Mouse (Mus musculus): ENCODE results near the gene Gm11127. TPM values are rescaled to one million over a fixed set of nuclear protein-coding genes. Genes with fewer than 3 reads are reported as not detected.
"Not testable (repeated sequence)": the region's sequence is repeated elsewhere in the genome, so short reads cannot be mapped to it uniquely, and the experiment has no call there.

Gene Gm11127
- total RNA-seq, 2 experiments from 2014 or later: not detected

DNA sequence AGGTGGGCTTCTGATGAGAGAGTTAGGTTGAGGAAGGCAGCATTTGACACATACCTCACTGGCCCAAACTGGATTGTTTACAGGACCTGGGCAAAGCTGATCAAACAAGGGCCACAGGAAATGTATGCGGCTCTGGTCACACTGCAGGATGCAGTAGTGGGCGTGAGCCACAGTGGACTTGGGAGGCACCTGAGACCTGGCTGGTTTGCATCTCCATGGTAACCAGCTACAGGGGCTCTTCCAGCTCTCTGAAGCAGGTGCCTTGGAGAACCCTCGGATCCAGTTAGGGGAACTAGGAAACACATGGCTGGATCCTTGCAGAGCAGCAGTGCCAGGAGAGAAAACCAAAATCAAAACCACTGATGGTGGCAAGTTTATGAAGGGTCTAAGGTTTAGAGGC is 23.6 kb downstream of the Gm11127 start:
- ATAC-seq (replicated peaks; ENCODE audit: low FRiP score, low TSS enrichment, poor library complexity, severe bottlenecking): not testable (repeated sequence)

DNA sequence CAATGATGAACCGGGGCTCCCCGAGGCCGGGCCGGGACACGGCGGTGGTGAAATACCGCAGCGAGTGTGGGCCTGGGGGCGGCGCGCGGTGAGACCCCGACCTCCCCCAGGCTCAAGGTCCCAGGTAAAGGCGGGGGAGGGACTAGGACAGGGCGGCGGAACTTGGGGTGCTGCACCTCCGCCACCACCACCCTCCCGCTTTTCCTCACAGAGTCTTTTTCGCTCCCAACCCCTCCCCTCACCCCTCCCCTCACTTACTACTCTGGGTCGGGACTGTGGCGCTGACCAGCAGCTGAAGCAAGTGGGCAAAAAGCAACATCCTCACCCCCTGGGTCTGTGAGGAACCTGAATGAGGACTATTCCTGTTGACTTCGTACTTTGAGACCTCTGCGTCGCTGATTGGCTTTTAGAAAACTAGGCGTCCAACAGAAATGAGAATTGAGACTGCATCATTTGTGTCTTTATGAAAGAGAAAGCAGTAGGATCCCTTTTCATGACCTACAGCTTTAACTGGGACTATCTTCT is 25.8 kb downstream of the Gm11127 start, which contains the start of gene H2-T23:
TSS of gene H2-T23 (minus strand) at position 505 of the 525 bp plus-strand sequence.
- peak; percentile 71 for ATAC-seq (replicated peaks; ENCODE audit: low FRiP score, low TSS enrichment, poor library complexity, severe bottlenecking)

DNA sequence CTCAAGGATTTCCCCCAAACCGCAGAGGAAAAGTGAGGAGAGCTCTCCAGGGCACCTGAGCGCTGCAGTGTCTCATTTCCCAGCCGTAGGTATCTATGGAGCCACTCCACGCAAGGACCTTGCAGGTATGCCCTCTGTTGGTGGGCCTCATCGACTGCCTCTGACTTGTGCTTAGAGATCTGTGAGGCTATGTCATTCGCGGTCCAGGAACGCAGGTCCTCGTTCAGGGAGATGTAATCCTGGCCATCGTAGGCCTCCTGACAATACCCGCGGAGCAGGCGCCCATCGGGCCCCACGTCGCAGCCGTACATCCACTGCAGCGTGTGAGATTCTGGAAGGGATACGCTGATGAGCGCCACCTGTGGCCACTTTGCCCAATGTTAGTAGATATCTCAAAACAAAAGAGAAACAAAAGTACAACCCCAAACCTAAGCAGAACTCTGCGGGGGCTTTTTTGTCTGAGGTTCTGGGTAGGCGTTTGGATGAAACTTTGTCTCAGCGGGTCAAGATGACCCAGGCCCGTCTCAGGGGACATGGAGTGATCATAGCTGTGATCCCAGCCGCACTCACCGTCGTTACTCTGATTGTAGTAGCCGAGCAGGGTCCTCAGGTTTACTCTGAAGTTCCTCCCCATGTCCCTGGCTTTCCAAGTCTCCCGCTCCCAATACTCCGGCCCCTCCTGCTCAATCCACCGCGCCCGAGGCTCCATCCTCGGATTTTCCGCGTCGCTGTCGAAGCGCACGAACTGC is 26.4 kb downstream of the Gm11127 start:
- ATAC-seq (replicated peaks; ENCODE audit: low FRiP score, low TSS enrichment, poor library complexity, severe bottlenecking): peak; percentile 77

DNA sequence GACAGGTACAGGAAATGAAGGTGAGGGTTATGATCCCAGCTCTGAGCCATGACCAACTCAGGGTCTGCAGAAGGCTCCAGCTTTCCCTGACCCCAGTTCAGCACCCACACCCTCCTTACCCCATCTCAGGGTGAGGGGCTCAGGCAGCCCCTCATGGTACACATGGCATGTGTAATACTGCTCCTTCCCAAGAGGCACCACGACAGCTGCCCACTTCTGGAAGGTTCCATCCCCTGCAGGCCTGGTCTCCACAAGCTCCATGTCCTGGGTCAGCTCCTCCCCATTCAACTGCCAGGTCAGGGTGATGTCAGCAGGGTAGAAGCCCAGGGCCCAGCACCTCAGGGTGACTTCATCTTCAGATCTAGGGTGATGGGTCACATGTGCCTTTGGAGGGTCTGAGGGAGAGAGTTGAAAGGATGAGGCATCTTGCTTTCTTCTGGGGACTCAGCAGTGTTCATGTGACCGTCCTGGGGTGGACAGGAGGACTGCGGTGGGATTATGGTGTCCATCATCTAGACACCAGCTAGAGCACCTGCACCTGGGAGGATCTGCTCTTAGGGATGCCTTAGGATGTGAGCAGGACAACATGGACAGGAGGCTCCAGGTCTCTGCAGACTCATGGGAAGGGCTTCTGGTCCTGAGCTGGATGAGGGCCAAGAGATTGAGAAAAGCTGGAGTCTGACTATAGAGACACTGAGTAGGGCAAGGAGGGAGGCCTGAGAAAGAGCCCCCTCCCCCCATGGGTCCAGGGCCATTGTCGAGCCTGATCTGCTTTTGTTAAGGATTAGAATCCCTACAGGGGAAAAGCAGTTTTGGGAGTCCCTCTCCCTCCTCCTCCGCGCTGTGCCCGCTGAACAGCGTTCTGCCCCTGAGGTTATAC is 27.2 kb downstream of the Gm11127 start:
- ATAC-seq (replicated peaks; ENCODE audit: low FRiP score, low TSS enrichment, poor library complexity, severe bottlenecking): not testable (repeated sequence)

DNA sequence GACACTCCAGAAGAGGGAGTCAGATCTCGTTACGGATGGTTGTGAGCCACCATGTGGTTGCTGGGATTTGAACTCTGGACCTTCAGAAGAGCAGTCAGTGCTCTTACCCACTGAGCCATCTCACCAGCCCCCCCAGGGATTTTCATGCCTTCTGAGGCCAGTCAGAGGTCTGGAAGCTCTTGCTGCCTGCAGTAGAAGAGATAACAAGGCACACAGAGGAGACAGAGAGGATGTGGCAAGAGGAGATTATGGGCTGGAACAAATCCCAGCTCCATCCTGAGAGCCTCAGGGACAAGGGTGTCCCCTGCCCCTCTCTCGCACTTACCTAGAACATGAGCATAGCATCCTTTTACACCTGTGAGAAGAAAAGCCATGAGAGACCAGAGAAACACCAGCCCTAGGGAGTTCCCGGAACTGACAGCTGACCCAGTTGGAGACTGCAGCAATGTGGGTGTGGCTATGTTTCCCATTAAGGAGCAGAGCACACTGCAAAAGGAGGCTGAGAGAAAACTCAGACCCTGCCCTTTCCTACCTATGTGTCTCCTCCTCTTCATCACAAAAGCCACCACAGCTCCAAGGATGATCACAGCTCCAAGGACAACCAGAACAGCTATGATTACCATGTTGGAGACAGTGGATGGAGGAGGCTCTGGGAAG is 28.0 kb downstream of the Gm11127 start:
- peak; percentile 80 for ATAC-seq (replicated peaks; ENCODE audit: low FRiP score, low TSS enrichment, poor library complexity, severe bottlenecking)

DNA sequence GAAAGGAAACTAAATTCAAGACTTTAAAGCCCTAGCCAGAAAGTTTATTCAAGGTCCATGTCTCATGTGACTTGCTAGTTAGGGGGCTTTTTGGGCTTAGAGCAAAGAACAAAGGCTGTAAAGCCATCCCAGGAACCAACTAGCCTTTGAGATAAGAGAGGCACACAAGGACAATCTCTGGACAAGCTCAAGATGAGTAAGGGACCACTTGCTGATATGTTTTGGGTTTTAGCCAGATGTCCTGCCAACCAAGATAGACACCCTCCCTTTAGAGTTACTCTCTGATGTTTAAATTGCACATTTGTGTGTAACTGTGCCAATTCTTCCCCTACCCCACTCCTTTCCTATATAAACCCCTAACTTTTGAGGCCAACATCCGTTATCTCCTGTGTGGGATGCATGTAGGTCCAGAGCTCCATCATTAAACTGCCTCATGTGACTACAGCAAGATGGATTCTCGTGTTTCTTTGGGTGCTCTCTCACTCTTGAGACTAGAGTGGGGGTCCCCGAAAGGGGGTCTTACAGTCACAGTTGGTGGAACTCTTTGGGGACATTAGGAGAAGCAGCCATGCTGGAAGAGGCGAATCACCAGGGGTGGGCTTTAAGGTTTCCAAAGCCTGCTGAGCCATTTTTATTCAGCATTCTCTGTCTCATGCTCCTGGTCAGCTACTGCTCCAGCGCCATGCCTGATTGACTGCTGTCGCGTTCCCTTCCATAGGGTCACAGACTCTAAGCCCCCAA is 29.1 kb downstream of the Gm11127 start:
- ATAC-seq (replicated peaks; ENCODE audit: low FRiP score, low TSS enrichment, poor library complexity, severe bottlenecking): no peak

DNA sequence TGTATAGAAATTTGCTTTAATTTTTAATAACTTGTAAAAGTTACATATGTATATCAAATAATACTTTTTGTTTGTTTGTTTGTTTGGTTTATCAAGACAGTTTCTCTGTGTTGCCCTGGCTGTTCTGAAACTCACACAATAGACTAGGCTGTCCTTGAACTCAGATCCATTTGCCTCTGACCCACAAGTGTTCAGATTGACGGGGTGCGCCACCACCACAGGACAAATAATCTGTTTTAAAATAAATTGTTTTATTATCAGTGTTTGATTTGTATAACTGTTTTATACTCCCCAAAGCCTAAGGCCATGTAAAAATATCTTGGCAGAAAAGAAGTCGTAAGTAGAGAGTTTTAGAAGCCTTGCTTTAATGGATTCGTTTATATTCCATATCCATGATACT is 30.5 kb downstream of the Gm11127 start:
- no peak for ATAC-seq (replicated peaks; ENCODE audit: low FRiP score, low TSS enrichment, poor library complexity, severe bottlenecking)

DNA sequence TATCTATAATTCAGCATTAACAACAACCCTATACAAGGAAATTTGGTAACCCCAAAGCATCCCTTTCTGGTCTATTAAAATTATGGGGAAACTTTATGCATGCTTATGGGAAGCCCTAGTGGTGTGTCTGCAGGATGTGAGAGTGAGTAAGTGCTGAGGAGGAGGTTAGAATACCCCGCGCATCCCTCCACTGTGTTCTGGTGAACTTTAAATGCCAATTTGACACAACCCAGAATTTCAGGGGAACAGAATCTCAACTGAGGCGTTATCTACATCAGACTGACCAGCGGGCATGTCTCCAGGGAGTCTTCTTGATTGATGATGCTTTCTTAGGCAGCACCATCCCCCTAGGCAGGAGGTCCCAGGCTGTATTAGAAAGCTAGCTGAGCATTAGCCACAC is 32.3 kb downstream of the Gm11127 start:
- no peak for ATAC-seq (replicated peaks; ENCODE audit: low FRiP score, low TSS enrichment, poor library complexity, severe bottlenecking)

DNA sequence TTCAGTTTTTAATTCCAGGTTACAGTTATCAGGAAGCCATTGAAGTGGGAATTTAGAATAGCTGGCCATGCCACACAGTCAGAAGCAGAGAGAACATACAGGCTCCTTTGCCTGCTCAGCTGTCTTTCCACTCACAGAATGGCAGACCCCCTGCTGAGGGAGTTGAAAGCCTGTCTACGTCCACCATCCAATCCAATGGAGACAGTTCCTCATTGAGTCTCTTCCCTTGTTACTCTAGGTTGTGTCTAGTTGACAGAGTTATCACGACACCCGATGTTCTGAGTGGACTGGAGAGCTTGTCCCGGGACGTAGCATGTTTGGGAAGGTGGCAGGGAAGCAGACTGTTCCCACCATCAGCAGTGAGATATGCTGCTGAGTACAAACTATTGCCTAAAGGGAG is 33.0 kb downstream of the Gm11127 start:
- no peak for ATAC-seq (replicated peaks; ENCODE audit: low FRiP score, low TSS enrichment, poor library complexity, severe bottlenecking)

DNA sequence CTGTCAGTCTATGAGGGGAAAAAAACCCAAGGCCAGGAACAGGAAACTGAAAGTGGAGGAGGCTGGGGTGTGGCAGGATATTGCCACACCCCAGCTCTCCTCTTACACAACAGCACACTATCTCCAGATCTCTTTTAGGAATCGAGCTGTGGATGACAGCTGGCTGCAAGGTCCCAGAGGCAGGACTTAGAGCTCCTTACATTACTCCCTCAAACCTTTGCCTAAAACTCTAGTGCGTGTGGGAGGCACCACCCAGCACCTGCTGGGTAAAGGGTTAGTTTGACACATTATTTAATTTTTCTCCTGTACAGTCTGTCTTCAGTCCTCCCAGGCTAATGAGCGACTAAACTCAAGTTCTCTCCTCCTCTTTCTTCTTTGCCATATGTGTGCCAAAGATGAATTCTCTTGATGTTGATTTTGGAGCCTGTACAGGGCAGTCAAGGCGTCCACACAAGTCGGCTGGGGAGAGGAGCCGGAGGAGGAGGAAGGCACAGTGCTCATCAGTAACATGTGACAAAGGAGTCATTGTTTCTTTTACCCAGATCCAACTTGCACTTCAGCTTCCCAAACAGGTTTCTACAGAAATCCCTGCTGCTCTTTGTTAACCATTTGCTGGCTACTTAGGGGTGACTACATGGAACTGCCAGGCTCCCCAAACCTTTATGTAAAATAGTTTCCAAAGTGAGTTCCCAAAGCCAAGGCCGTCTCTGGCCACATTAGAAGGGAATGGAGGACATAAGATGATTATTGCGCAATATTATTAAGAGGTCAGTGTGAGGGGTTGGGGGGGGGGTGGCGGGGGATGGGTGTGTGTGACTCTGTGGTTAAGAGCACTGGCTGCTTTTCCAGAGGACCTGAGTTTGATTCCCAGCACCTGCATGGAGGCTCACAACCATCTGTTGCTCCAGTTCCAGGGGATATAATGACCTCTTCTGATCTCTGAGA is 34.2 kb downstream of the Gm11127 start:
- peak; percentile 38; the same call in 1 of the 2 replicates for ATAC-seq (replicated peaks; ENCODE audit: low FRiP score, low TSS enrichment, poor library complexity, severe bottlenecking)

DNA sequence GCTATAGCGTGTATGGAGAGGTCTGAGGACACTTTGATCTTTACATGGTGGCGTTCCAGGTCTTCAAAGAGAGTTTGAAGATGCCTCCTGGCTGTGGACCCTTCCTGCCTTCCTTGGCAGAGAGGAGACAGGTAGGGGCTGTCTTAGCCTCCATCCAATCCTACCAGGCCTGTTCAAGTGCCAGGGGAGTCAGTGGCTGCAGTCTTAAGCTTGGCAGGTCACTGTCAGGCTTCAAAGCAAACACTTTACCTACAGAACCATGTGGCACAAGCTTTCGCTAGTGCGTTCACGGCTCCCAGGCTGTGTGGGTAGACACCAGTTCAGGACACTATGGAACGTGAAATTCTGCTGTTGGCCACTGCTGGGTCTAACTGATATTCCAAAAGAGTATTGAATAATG is 35.2 kb downstream of the Gm11127 start:
- ATAC-seq (replicated peaks; ENCODE audit: low FRiP score, low TSS enrichment, poor library complexity, severe bottlenecking): no peak

DNA sequence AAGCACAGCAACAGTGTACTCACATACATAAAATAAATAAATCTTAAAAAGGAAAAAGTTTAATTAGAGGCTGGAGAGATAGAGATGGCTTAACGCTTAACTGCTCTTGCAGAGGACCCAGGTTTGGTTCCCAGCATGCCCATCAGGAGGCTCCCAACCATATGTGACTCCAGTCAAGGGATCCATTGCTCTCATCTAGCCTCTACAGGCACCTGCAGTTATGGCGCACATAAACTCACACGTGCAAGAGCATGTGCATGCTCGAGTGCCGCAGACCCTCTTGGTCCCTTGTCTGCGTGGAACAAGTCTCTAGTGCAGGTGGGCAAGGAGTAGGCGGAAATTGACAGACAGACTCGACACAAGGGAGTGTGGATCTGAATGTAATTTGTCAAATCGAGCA is 36.1 kb downstream of the Gm11127 start:
- no peak for ATAC-seq (replicated peaks; ENCODE audit: low FRiP score, low TSS enrichment, poor library complexity, severe bottlenecking)

DNA sequence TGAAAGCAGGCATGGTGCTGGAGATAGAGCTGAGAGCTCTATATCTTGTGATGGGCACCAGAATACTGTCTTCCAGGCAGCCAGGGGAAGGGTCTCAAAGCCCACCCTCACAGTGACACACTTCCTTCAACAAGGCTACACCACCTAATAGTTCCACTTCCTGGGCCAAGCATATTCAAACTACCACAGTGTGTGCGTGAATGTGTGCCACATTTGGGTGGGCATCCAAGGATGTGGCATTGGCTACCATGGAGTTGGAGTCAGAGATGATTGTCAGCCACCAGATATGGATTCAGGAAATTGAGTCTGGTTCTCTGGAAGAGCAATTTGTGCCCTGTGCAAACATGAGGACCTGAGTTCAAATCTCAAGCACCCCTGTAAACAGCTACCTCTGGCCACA is 36.9 kb downstream of the Gm11127 start:
- no peak for ATAC-seq (replicated peaks; ENCODE audit: low FRiP score, low TSS enrichment, poor library complexity, severe bottlenecking)

DNA sequence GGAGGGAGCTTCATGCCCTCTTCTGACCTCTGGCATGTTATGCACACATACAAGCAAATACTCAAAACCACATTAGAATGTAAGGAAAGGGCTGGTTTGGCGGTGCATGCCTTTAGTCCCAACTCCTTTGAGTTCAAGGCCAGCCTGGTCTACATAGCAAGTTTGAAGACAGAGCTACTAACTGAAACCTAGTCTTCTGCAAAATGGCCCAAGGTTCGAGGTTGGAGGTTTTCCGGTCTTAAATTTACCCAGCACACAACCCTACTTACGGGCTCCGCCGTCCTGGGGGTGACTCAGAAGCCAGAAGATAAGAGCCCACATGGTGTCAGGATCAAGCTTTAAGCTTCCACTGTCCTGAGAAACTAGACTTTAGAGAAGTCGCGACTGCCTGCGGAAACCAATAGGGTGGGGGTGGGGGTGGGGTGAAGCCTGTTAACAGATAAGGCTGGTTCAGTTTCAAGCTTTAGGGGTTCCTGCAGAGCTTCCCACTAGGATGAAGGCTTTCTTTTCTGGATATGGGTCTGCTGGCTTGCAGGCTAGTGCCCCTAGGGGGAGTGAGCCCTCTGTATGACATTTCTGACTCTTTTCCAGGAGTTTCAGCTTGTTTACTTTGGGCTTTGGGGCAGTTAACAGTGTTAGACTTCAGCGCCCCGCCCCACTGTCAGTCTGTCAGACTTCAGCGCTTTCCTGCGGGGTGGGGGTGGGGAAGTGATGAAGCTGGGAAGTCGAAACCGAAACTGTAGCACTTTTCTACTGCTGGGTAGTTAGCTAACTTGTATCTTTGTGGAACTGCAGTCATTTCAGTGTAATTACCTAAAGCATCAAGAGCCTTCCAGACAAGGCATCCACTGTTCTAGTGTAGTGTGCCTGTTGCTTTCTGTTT is 37.7 kb downstream of the Gm11127 start, which contains the start of gene H2-T24:
TSS of gene H2-T24 (minus strand) at position 370 of the 883 bp plus-strand sequence.
- peak; percentile 78 for ATAC-seq (replicated peaks; ENCODE audit: low FRiP score, low TSS enrichment, poor library complexity, severe bottlenecking)

DNA sequence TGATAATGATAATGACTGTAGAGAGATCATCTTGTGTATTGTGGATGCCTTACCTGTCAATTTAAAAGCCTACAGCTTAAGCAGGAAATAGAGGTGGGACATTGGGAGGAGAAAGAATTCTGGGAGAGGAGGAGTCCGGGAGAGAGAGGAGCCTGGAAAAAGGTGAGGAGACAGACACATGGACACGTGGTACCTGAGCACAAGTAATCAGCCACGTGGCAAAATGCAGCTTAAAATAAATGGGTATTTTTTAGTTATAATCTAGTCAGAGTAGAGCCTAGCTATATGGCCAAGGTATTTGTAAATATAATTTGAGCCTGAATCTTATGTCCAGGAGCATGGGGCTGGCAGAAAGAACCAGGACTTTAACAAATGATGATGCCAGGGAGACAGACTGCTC is 38.7 kb downstream of the Gm11127 start:
- no peak for ATAC-seq (replicated peaks; ENCODE audit: low FRiP score, low TSS enrichment, poor library complexity, severe bottlenecking)

DNA sequence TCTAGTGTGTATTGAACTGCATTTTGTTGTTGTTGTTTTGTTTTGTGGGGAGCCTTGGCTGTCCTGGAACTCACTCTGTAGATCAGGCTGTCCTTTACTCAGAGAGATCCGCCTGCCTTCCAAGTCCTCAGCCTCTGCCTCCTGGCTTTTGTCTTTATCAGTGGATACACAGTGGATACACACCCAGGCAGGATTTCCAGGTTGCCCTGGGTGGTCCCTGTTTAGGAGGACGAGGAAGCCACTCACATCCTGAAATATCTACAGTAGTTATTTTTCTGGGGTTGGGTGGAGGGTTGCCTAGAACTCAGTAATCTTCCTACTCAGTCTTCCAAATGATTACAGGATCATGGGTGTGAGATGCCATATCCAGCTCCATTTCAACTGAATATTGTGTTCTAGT is 39.2 kb downstream of the Gm11127 start:
- no peak for ATAC-seq (replicated peaks; ENCODE audit: low FRiP score, low TSS enrichment, poor library complexity, severe bottlenecking)

DNA sequence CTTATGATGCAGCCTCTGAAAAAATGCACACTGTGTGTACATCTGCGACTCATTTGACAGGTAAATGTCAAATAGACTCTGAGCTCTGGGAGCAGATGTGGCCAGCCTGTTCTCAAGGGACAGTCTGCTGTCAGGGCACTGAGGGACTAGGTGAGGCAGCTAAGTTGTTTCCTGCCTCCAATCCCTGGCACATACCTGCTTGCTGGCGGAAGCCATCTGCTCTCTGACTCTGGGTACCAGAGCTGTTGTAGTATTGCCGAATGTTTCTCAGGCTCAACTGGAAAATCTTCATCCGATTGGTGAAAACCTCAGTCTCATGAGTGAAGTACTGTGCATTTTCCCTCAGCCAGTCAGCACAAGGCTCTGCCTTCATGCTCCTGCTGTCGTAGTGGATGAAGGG is 41.1 kb downstream of the Gm11127 start:
- no peak for ATAC-seq (replicated peaks; ENCODE audit: low FRiP score, low TSS enrichment, poor library complexity, severe bottlenecking)

Data from megakaryocyte-erythroid progenitor cell, adult 5-6 weeks (primary cell).